Mouse (Mus musculus) adrenal gland, adult 10 weeks (tissue): ENCODE data around the gene Ceacam14. TPM values are rescaled to one million over a fixed set of nuclear protein-coding genes. Genes with fewer than 3 reads are reported as not detected.

Experiments used
- polyA plus RNA-seq: library from polyadenylated mRNA; stranded (reverse); fragments of 350-450 nt; fragmentation: Illumina TruSeq; extraction: RNeasy Lipid Tissue Mini Kit (QIAGEN cat#74804); gene quantifications from one replicate; pipeline ENCODE4 v1.2.3, GENCODE M21; 2014; ENCODE audit warnings: low read depth, low replicate concordance

The Ceacam14 gene
- polyA plus RNA-seq = not detected

DNA sequence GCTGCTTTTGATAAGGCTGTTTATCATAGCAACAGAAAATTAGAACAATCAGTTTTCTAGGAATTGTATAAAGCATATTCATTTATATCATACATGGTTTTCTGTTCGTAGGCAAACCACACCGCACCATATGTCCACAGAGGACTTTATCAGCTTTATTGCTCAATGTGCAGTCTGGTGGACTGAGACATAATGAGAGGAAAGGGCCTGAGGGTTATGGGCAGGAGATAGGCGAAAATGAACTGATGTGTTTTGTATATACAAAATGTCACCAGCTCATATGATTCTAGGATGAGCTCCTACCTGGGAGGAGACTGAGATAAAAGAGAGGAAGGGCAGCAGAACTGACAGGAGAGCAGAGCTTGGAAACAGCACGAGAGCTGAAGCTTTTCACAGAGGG, at the start of gene Ceacam14:
Gene Ceacam14, plus strand, starts transcription at position 301 of the 400 bp plus-strand sequence.

Other genes with a start within 250 kb of the Ceacam14 start
- not detected for gene Ceacam5, start 99.4 kb upstream of the Ceacam14 start, polyA plus RNA-seq
- not detected for gene Gm5155, start 59.1 kb downstream of the Ceacam14 start, polyA plus RNA-seq
- not detected for gene Ceacam11, start 159.5 kb downstream of the Ceacam14 start, polyA plus RNA-seq
- not detected for gene Ceacam13, start 197.3 kb downstream of the Ceacam14 start, polyA plus RNA-seq